Mouse (Mus musculus) kidney, adult 2 months (tissue): ENCODE data around the gene Agtpbp1. TPM values are rescaled to one million over a fixed set of nuclear protein-coding genes. Genes with fewer than 3 reads are reported as not detected.

Experiments
- DNase-seq: peaks from one replicate; pipeline ENCODE4 v3.0.0; 2021
- H3K27ac ChIP-seq: fragments of 200-500 bp; 2 replicates; pipeline ENCODE4 v1.5.1; 2012; ENCODE audit warnings: low read depth, low read length, control low read depth, inconsistent platforms; ENCODE audit not compliant: insufficient read depth
- H3K27me3 ChIP-seq: fragments of 200-500 bp; replicated peaks from 2 replicates; pipeline ENCODE4 v1.6.1; 2012; ENCODE audit warnings: mild to moderate bottlenecking, moderate library complexity, low read length, inconsistent platforms; ENCODE audit not compliant: control insufficient read depth, insufficient read depth
- H3K36me3 ChIP-seq: fragments of 200-500 bp; 2 replicates; pipeline ENCODE4 v1.6.1; 2012; ENCODE audit warnings: mild to moderate bottlenecking, moderate library complexity, low read length, inconsistent platforms; ENCODE audit not compliant: control insufficient read depth, insufficient read depth
- H3K4me1 ChIP-seq: fragments of 200-500 bp; 2 replicates; pipeline ENCODE4 v1.6.1; 2011; ENCODE audit warnings: low read length; ENCODE audit not compliant: control insufficient read depth, insufficient read depth
- H3K4me3 ChIP-seq: fragments of 200-500 bp; 2 replicates; pipeline ENCODE4 v1.5.1; 2011; ENCODE audit warnings: mild to moderate bottlenecking, low read depth, low read length, control low read depth; ENCODE audit not compliant: insufficient read depth
- CTCF ChIP-seq: fragments of 200-500 bp; conservative IDR thresholded peaks from 2 replicates; pipeline ENCODE4 v1.5.1; 2011; ENCODE audit warnings: low read depth, mild to moderate bottlenecking, control low read depth, low read length, moderate library complexity, mixed read lengths; ENCODE audit not compliant: insufficient read depth, insufficient read length
- POLR2A ChIP-seq: fragments of 200-500 bp; IDR thresholded peaks from one replicate; pipeline ENCODE4 v1.6.1; 2011; ENCODE audit warnings: low read depth, low read length, control low read depth
- WGBS: fragments of 180-500 bp; shearing (Covaris S2); methylation state at CpG from one replicate; pipeline ENCODE4 v1.1.7; 2018; 5-methylcytosine and 5-hydroxymethylcytosine counted together
- polyA plus RNA-seq: library from polyadenylated mRNA; depleted of rRNA; stranded (reverse); fragments of >200 nt; gene quantifications from 2 replicates; pipeline ENCODE4 v1.2.3, GENCODE M21; 2012; rRNA removed

The Agtpbp1 gene
- 7.0 and 7.6 TPM in 2 replicates for polyA plus RNA-seq

GRCm38 (mm10) chr13:59584947-59585647, at the start of gene Agtpbp1, which contains the start of gene Naa35:
Gene Agtpbp1 (minus strand): TSS chr13:59585227.
Gene Naa35 (plus strand): TSS chr13:59585259.
- under 1% methylated on average over 83 of the region's 83 CpGs for WGBS
- H3K27ac ChIP-seq, result peak within 1 kb of the TSS; percentile 68
- peak; percentile 100 for DNase-seq

GRCm38 (mm10) chr13:59634637-59635036, 49.6 kb upstream of the Agtpbp1 start:
- H3K27ac ChIP-seq, result no peak overlapping the region
- WGBS, result 50% methylated on average over 5 of the region's 5 CpGs
- no peak overlapping the region for H3K4me3 ChIP-seq
- no peak for DNase-seq
- TF ChIP-seq CTCF (peak; percentile 28), POLR2A (no peak)
- H3K36me3 ChIP-seq, result peaks cover 5% of the 10 kb centered on the region
- H3K4me1 ChIP-seq, result no peaks in the 10 kb centered on the region
- H3K27me3 ChIP-seq, result no peaks in the 10 kb centered on the region

More at GRCm38 (mm10) chr13:59584947-59585647, at the start of gene Agtpbp1, which contains the start of gene Naa35:
- Histone ChIP-seq H3K4me3 (peak within 1 kb of the TSS; percentile 81), H3K27me3 (no peaks in the 10 kb centered on the region), H3K4me1 (no peaks in the 10 kb centered on the region), H3K36me3 (no peaks in the 10 kb centered on the region)
- TF ChIP-seq CTCF (no peak), POLR2A (peak; percentile 45)

GRCm38 (mm10) chr13:59626739-59627138, 41.7 kb upstream of the Agtpbp1 start:
- peaks cover 12% of the 10 kb centered on the region for H3K36me3 ChIP-seq
- no peaks in the 10 kb centered on the region for H3K27me3 ChIP-seq
- H3K27ac ChIP-seq, result no peak overlapping the region
- no peaks in the 10 kb centered on the region for H3K4me1 ChIP-seq
- DNase-seq, result no peak
- no peak overlapping the region for H3K4me3 ChIP-seq
- WGBS, result 85% methylated on average over 7 of the region's 7 CpGs
- TF ChIP-seq POLR2A, result no peak
- no peak for TF ChIP-seq CTCF

- H3K4me3 ChIP-seq, result no peak overlapping the region
- 48% methylated on average over 5 of the region's 5 CpGs for WGBS
- H3K27me3 ChIP-seq, result no peaks in the 10 kb centered on the region
- no peaks in the 10 kb centered on the region for H3K4me1 ChIP-seq
- no peak overlapping the region for H3K27ac ChIP-seq
- TF ChIP-seq POLR2A (no peak), CTCF (no peak)
- peak; percentile 61 for DNase-seq
- peaks cover 9% of the 10 kb centered on the region for H3K36me3 ChIP-seq
These were observed 39.9 kb upstream of the Agtpbp1 start for GRCm38 (mm10) chr13:59624903-59625302.

DNA sequence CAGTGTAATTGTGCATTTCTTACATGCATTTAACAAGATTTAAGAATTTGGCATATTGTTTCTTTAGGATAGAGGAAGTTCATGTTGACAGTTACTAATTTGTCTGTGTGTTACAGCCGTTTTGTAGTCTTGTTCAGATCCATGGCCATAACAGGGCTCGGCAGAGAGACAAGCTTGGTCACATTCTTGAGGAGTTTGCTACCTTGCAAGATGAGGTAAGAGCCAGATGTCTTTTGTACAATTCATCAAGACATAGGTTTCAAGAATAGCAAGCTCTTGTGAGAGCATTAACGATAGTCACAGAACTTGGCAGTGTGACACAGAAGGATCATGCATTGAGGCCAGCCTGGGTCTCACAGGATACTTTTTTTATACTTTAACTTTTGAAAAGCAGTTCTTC, 39.4 kb upstream of the Agtpbp1 start:
- Histone ChIP-seq H3K4me3 (no peak overlapping the region), H3K36me3 (peaks cover 9% of the 10 kb centered on the region), H3K27me3 (no peaks in the 10 kb centered on the region), H3K27ac (no peak overlapping the region), H3K4me1 (no peaks in the 10 kb centered on the region)
- no peak for DNase-seq
- TF ChIP-seq CTCF (no peak), POLR2A (no peak)
- WGBS, result 55% methylated on average over 3 of the region's 3 CpGs

DNA sequence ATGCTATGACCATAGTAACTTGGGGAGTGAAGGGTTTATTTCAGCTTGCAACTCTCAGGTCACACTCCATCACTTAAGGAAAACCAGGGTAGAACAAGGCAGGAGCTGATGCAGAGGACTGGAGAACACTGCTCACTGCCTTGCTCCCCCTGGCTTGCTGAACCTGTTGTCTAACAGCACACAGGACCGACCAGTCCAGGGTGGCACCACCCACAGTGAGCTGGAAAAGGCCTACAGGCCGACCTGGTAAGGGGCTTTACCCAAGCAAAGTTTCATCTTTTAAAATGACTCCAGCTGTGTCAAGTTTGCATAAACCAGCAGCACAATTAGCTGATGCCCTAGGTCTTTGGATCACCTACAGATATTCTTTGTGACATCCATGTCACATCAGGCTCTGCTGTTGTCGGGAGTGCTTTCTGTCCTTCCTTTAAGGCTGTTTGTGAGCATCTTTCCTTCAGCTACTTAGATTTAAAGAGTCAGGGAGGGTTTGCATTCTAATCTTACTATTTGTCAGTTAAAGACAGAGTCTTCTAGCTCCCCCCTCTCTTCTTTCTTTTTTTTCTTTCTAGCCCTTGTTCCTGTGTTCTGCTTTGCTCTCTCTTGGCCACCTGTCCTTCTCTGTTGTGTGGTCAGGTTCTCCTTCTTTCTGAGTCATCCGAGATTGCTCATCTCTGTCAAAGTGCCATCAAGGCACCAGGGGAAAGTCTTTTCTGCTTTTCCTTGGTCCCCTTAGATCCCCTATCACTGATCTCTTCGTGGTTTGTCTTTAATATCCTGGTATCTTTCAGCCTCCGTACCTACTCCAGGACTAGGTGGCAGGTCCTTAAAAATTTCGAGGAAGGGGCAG, 36.8 kb upstream of the Agtpbp1 start:
- Histone ChIP-seq H3K27me3 (no peaks in the 10 kb centered on the region), H3K4me3 (no peak overlapping the region), H3K27ac (no peak overlapping the region), H3K4me1 (no peaks in the 10 kb centered on the region), H3K36me3 (peaks cover 4% of the 10 kb centered on the region)
- TF ChIP-seq CTCF, result no peak
- no peak for TF ChIP-seq POLR2A
- no peak for DNase-seq
- WGBS, result 91% methylated on average over 7 of the region's 7 CpGs

DNA sequence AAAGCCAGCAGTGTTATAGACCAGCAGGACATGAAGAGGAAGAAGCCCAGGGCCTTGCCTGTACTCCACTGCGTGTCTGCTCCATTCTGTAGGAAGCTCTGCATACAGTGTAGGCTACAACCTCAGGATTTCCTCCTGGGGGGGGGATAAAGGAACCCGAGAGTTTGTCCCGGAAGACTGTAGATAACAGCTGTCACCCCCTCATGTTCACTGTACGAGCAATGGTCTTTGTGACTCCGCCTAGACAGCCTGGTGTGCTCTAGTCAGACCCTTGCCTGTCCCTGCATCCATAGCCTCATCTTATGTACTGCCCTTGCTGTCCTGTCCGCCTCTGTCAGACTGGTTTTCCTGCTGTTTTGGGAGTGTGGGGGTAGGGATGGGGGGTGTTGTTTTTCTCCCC, 33.4 kb upstream of the Agtpbp1 start:
- Histone ChIP-seq H3K36me3 (peaks cover 3% of the 10 kb centered on the region), H3K27me3 (no peaks in the 10 kb centered on the region), H3K4me1 (no peaks in the 10 kb centered on the region), H3K4me3 (no peak overlapping the region), H3K27ac (no peak overlapping the region)
- DNase-seq, result no peak
- TF ChIP-seq CTCF, result no peak
- WGBS, result 79% methylated on average over 6 of the region's 6 CpGs
